Mouse (Mus musculus): ENCODE data around the gene Pde9a. TPM values are rescaled to one million over a fixed set of nuclear protein-coding genes. Genes with fewer than 3 reads are reported as not detected.

The Pde9a gene
- 0.11 and 0.34 TPM in 2 replicates for polyA plus RNA-seq (2012)

DNA sequence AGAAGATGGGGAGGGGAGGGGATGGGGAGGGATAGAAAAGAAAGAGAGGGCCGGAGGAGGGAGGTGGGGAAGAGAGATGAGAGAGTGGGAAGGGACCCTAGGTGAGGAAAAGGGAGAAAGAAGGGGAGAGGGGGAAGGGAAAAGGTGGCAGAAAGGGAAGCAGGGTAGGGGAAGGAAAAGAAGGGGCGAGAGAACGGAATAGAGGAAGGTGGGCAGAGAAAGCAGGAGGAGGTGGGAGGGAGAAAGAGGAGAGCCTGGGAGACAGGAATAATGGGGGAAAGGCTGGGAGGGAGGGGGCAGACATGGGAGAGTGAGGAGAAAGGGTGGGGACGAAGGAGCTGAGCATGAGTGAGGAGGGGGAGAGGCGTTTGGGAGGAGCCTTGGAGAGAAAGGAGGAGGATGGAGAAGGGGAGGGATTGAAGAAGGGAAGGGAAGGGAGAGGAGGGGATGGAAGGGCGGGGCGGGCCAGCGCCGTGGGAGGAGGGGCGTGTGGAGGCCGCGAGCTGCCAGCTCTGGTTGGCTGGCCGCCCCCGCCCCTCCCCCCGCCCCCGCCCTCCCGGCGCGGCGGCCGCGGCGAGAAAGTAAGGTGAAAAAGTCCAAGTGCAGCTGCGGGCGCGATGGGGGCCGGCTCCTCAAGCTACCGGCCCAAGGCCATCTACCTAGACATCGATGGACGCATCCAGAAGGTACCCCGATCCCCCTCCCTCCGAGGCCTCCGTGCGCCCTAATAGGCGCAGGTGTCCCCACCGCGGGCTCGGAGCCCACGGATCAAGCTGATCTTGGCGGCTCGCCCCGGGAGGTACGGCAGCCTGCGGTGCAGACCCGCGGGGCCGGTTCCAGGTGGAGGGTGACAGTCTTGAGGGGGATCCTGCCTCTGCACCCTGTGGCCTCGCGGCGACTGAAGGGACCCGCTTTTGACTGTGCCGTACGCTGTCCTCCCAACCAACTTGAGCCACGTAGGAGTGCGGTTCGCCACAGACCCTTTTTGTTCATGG is at the start of gene Pde9a:
Pde9a (plus strand) TSS at position 540 of the 995 bp plus-strand sequence.

DNA sequence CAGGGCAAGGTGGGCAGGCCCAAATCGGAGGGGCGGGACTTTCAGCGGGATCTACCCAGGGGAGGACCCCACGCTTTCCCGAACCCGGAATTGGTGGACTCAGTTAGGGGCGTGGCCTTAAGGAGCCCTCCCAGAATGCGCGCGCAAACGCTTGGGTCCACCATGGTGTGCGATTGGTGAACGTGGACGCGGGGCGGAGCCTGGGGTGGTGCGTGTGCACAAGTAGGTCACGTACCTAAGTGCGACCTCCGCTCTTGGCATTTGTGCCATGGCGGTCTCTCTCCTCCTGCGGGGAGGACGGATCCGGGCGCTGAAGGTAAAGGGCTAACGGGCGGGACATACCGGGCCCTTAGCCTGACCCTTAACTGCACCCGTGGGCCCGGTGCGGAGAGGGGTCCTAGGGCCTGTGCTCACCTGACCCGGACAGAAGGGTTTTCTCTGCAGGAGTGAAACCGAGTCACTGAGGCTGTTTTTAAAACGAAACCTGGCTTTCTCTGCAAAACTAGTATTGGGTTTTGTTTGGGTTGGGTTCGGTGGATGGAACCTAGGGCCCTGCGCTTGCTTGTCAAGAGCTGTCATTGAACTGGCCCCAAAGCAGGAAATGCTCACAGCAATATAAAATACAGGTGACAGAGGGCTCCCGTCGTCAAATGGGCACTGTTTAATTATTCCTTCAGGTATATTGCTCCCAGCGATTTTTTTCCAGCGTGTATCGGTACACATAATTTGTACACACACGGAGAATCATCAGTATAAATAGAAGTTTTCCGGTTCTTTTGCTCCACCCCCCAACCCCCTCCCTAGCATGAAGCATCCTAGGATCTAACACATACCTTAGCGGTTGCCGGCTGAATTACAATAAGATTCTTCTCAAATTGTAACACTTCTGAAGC is 134.2 kb downstream of the Pde9a start, which contains the start of the genes Wdr4 and Ndufv3:
Wdr4 (minus strand) TSS at position 35 of the 893 bp plus-strand sequence.
Ndufv3 (plus strand) TSS at position 170 of the 893 bp plus-strand sequence.

Other genes with a start within 250 kb of the Pde9a start
- gene Tff2, start 241.9 kb upstream of the Pde9a start, polyA plus RNA-seq (2012), result not detected in 2 replicates
- gene Tff1, start 220.9 kb upstream of the Pde9a start, polyA plus RNA-seq (2012), result not detected in 2 replicates
- 1.9 and 3.6 TPM in 2 replicates for gene Tmprss3, start 187.2 kb upstream of the Pde9a start, polyA plus RNA-seq (2012)
- 36.6 and 47.4 TPM in 2 replicates for gene Ubash3a, start 178.3 kb upstream of the Pde9a start, polyA plus RNA-seq (2012)
- gene Rsph1, start 108.8 kb upstream of the Pde9a start, polyA plus RNA-seq (2012), result 2.9 and 3.3 TPM in 2 replicates
- gene Slc37a1, start 99.4 kb upstream of the Pde9a start, polyA plus RNA-seq (2012), result 9.3 and 13.6 TPM in 2 replicates
- gene Wdr4, start 133.8 kb downstream of the Pde9a start, polyA plus RNA-seq (2012), result 39.2 and 46.4 TPM in 2 replicates
- gene Ndufv3, start 133.9 kb downstream of the Pde9a start, polyA plus RNA-seq (2012), result 281 and 307 TPM in 2 replicates
- 6.5 and 6.6 TPM in 2 replicates for gene Pknox1, start 178.5 kb downstream of the Pde9a start, polyA plus RNA-seq (2012)